Mouse (Mus musculus) heart, embryonic 12.5 days (tissue): ENCODE measurements around the gene Nln. TPM values are rescaled to one million over a fixed set of nuclear protein-coding genes. Genes with fewer than 3 reads are reported as not detected.

Source experiments
- ATAC-seq: fragments of 200-750 bp; cut with Nextera tagmentation; 2 replicates; pipeline ENCODE4 v1.8.0; 2017; ENCODE audit warnings: moderate TSS enrichment, moderate library complexity; ENCODE audit not compliant: insufficient number of reproducible peaks, low FRiP score
- H3K27ac ChIP-seq: fragments of 300-500 bp; sonication (generic); 2 replicates; pipeline ENCODE4 v1.5.1; 2016; ENCODE audit warnings: mild to moderate bottlenecking, moderate library complexity; ENCODE audit not compliant: poor library complexity, severe bottlenecking
- H3K27me3 ChIP-seq: fragments of 300-500 bp; sonication (generic); replicated peaks from 2 replicates; pipeline ENCODE4 v1.6.1; 2016; ENCODE audit warnings: mild to moderate bottlenecking, moderate library complexity
- H3K36me3 ChIP-seq: fragments of 300-500 bp; sonication (generic); 2 replicates; pipeline ENCODE4 v1.6.1; 2016; ENCODE audit warnings: mild to moderate bottlenecking, moderate library complexity
- H3K4me1 ChIP-seq: fragments of 300-500 bp; sonication (generic); replicated peaks from 2 replicates; pipeline ENCODE4 v1.6.1; 2016; ENCODE audit warnings: mild to moderate bottlenecking
- H3K4me2 ChIP-seq: fragments of 300-500 bp; sonication (generic); 2 replicates; pipeline ENCODE4 v1.6.1; 2016; ENCODE audit warnings: mild to moderate bottlenecking, moderate library complexity
- H3K4me3 ChIP-seq: fragments of 300-500 bp; sonication (generic); 2 replicates; pipeline ENCODE4 v1.5.1; 2016; ENCODE audit warnings: mild to moderate bottlenecking
- H3K9ac ChIP-seq: fragments of 300-500 bp; sonication (generic); 2 replicates; pipeline ENCODE4 v1.6.1; 2016; ENCODE audit warnings: mild to moderate bottlenecking, moderate library complexity
- H3K9me3 ChIP-seq: fragments of 300-500 bp; sonication (generic); replicated peaks from 2 replicates; pipeline ENCODE4 v1.6.1; 2016; ENCODE audit warnings: mild to moderate bottlenecking, moderate library complexity
- WGBS: fragments of 180-500 bp; shearing (Covaris S2); methylation state at CpG from one replicate; pipeline ENCODE4 v1.1.7; 2016; 5-methylcytosine and 5-hydroxymethylcytosine counted together
- polyA plus RNA-seq: library from polyadenylated mRNA; unstranded; fragments of >200 nt; fragmentation: Nextera tagmentation; extraction: Ambion mirVana; gene quantifications from 2 replicates; pipeline ENCODE4 v1.2.1, GENCODE M21; 2016

Nln gene
- polyA plus RNA-seq, 1 experiment from 2014 or later = 25.7 TPM

DNA sequence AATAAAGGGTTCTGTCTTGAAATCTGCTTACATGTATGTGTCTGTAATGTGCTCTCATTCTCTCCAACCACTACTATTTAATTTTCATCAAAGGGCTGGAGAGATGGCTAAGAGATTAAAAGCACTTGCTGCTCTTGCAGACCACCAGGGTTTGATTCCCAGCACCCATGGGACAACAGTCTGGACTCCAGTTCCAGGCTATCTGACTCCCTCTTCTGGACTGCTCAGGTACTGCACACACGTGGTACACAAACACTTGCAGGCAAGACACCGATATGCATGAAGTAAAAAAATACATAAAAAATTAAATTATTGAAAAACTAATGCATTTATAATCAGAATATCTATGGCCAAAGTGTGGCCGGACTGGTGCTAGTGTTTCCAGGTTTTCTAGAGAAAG, 127.0 kb downstream of the Nln start:
- no peak for ATAC-seq
- H3K4me2 ChIP-seq = no peak overlapping the region
- H3K4me1 ChIP-seq = peaks cover 14% of the 10 kb centered on the region
- H3K4me3 ChIP-seq = no peak overlapping the region
- H3K9ac ChIP-seq = no peak overlapping the region
- no peaks in the 10 kb centered on the region for H3K27me3 ChIP-seq
- 90% methylated on average over 3 of the region's 3 CpGs for WGBS
- peaks cover 8% of the 10 kb centered on the region; the same call in 1 of the 2 replicates for H3K9me3 ChIP-seq
- H3K36me3 ChIP-seq = no peaks in the 10 kb centered on the region
- no peak overlapping the region for H3K27ac ChIP-seq

DNA sequence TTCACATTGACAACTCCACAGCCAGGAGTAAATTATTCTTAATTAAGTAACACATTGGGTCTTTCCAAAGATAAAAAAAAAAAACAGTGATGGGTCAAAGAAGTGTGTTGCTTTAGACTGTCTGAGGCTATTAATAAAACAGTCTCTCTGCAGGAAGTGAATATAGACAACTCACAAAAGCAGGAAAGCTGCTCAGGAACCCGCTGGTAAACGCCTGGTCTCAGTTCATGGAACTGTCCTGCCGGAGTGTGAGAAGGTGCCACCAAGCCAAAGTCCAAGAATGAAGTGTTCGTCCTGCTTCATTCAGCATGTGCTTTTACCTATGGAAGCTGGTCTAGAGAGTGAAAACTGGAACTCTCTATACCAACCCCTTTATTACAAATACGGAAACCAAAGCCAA, 129.0 kb downstream of the Nln start:
- H3K36me3 ChIP-seq = no peaks in the 10 kb centered on the region
- no peak for ATAC-seq
- peaks cover 8% of the 10 kb centered on the region; the same call in 1 of the 2 replicates for H3K9me3 ChIP-seq
- no peaks in the 10 kb centered on the region for H3K27me3 ChIP-seq
- no peak overlapping the region for H3K4me2 ChIP-seq
- H3K4me3 ChIP-seq = no peak overlapping the region
- no peak overlapping the region for H3K27ac ChIP-seq
- peaks cover 14% of the 10 kb centered on the region for H3K4me1 ChIP-seq
- H3K9ac ChIP-seq = no peak overlapping the region
- WGBS = 71% methylated on average over 5 of the region's 5 CpGs

DNA sequence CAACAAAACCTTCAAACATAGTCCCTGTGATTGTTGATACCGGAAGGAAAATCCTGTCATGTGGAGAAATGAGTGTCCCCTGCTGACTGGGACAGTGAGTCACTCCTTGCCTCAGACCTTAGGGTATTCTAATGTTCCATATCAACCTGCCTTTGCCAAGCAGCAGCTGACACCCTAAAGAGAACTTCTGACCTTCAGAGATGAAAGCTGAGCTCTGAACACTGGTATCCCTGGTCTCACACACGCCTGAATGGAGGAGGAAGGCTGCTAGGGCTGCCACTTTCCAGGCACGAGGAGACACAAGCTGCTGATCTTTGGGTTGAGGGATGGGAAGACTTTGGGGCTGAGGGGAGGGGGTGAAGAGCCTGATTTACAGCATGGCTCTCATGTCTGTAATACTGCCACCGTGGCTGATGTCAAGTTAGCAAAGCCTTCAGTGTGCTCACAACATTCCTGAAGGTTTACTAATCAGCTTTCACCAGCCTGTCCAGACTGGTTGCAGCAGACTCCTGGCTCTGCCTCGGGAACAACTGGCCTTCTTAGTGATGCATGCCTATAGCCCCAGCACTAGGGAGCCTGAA, 131.0 kb downstream of the Nln start:
- H3K36me3 ChIP-seq = no peaks in the 10 kb centered on the region
- H3K4me3 ChIP-seq = no peak overlapping the region
- H3K4me2 ChIP-seq = no peak overlapping the region
- H3K27ac ChIP-seq = peak overlapping the region; percentile 88
- H3K4me1 ChIP-seq = peaks cover 23% of the 10 kb centered on the region
- ATAC-seq = peak; percentile 67
- 17% methylated on average over 5 of the region's 5 CpGs for WGBS
- no peaks in the 10 kb centered on the region for H3K27me3 ChIP-seq
- no peak overlapping the region for H3K9ac ChIP-seq
- H3K9me3 ChIP-seq = peaks cover 8% of the 10 kb centered on the region; the same call in 1 of the 2 replicates

DNA sequence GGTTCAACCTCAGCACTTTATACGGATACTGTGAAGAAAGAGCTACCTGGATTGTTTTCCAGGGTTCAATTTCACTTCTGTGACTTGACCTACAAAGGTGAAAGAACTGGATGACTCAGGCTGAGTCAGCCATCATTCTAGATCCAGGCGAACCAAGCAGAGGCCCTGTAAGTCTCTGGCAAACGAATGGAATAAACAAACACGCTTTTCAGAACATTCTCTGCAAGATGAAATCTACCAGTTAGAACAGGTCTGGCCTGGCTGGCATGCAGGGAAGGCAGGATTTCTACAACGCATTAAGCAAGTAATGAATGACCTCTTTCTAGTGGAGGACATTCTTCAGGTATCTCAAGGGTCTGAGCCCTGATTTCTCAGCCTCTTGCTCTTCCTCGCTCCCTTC, 131.6 kb downstream of the Nln start:
- WGBS = 55% methylated on average over 6 of the region's 6 CpGs
- Histone ChIP-seq H3K9me3 (peaks cover 8% of the 10 kb centered on the region; the same call in 1 of the 2 replicates), H3K9ac (no peak overlapping the region), H3K36me3 (no peaks in the 10 kb centered on the region), H3K27ac (peak overlapping the region; percentile 88), H3K4me3 (no peak overlapping the region), H3K27me3 (no peaks in the 10 kb centered on the region), H3K4me1 (peaks cover 23% of the 10 kb centered on the region), H3K4me2 (no peak overlapping the region)
- no peak for ATAC-seq

DNA sequence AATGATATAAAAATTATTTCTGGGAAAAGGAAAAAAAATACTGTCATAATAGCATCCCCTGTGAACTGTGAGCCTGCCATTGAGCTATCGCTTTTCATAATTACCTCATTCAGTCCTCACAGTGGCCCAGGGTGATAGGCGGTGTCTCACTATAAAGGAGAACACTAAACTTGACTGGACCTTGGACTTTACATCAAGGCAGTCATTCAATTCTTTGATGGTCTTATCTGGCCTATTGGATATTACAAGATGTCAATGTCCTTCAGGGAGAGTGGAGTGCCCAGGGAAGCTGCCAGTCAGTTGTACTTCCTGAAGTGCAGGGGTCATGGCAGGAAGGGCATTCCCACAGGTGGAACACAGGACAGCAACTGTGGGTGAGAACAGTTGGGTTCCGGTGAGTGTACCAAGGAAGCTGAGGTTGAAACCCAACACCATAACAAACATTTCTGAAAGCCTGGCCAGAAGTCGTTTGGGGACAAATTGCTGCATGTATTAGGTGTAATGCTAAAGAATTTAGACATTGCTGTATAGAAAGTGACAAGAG, 133.2 kb downstream of the Nln start:
- H3K4me2 ChIP-seq = no peak overlapping the region
- no peak overlapping the region for H3K9ac ChIP-seq
- no peak overlapping the region for H3K4me3 ChIP-seq
- no peak for ATAC-seq
- no peaks in the 10 kb centered on the region for H3K36me3 ChIP-seq
- H3K9me3 ChIP-seq = 0 out of 2 replicates have a peak, but pooled peaks cover 5% of the 10 kb centered on the region
- WGBS = 79% methylated on average over 4 of the region's 4 CpGs
- no peak overlapping the region for H3K27ac ChIP-seq
- H3K27me3 ChIP-seq = no peaks in the 10 kb centered on the region
- peaks cover 23% of the 10 kb centered on the region for H3K4me1 ChIP-seq

DNA sequence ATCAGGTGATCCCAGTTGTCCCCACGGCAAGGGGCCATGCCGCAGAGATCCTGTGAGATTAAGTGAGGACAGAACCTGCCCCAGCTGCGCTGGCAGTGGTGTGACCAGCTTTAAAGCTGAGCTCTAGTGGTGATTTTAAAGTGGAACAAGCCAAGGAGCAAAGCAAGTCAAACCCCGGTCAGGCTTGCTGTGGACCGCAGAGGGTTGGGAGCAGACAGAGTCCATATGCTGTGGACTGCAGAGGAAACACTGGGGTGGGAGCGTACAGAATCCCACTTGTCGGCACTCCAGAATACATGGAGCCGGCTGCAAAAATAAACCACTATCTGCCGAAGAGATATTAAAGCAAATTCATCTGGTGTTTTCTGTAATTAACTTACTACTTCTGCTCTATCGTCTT, 134.3 kb downstream of the Nln start:
- Histone ChIP-seq H3K27ac (0 out of 2 replicates have a peak overlapping the region, but pooled peaks have one; percentile 2), H3K4me3 (no peak overlapping the region), H3K4me1 (peaks cover 23% of the 10 kb centered on the region), H3K4me2 (no peak overlapping the region; the same call in 1 of the 2 replicates), H3K27me3 (no peaks in the 10 kb centered on the region), H3K36me3 (no peaks in the 10 kb centered on the region), H3K9me3 (0 out of 2 replicates have a peak, but pooled peaks cover 5% of the 10 kb centered on the region), H3K9ac (no peak overlapping the region)
- ATAC-seq = no peak
- 46% methylated on average over 10 of the region's 10 CpGs for WGBS

DNA sequence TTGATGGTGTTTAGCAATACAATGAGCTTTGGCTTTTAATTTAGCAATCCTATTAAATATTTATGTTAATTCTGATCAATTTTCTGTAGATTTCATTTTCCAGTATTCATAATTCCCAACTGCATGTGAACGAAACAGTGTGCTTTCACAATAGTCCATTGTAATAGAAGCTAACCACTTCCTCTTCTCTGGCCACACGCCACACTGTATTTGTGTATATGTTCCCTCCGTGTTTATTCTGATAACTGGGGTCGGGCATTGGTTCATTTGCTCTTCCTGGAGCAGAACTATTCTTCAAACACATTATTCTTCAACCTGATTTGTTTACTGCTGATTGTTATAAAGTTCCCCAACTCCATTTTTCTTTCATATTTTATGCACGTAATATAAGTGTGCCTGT, 135.4 kb downstream of the Nln start:
- no peak for ATAC-seq
- no peaks in the 10 kb centered on the region for H3K9me3 ChIP-seq
- no peak overlapping the region for H3K9ac ChIP-seq
- no peak overlapping the region for H3K4me2 ChIP-seq
- peaks cover 23% of the 10 kb centered on the region for H3K4me1 ChIP-seq
- WGBS = 59% methylated on average over 5 of the region's 5 CpGs
- no peak overlapping the region for H3K27ac ChIP-seq
- H3K27me3 ChIP-seq = no peaks in the 10 kb centered on the region
- no peak overlapping the region for H3K4me3 ChIP-seq
- no peaks in the 10 kb centered on the region for H3K36me3 ChIP-seq

Other genes with a start within 250 kb of the Nln start
- gene Erbin, start 189.1 kb downstream of the Nln start, polyA plus RNA-seq = 18.3 and 21.4 TPM in 2 replicates
- gene Sgtb, start 127 bp upstream of the Nln start, polyA plus RNA-seq = 2.5 and 3.5 TPM in 2 replicates
- gene Trappc13, start 68.9 kb upstream of the Nln start, polyA plus RNA-seq = 52.7 and 54.5 TPM in 2 replicates
- 16.9 and 17.9 TPM in 2 replicates for gene Trim23, start 69.2 kb upstream of the Nln start, polyA plus RNA-seq
- gene Cenpk, start 119.0 kb upstream of the Nln start, polyA plus RNA-seq = 50.1 and 53.8 TPM in 2 replicates
- gene Ppwd1, start 119.2 kb upstream of the Nln start, polyA plus RNA-seq = 10.6 and 11.0 TPM in 2 replicates
- 5.7 and 6.8 TPM in 2 replicates for gene Adamts6, start 178.2 kb upstream of the Nln start, polyA plus RNA-seq